Mouse (Mus musculus) testis, adult 2 months (tissue): ENCODE data around the gene Wdr90. TPM values are rescaled to one million over a fixed set of nuclear protein-coding genes. Genes with fewer than 3 reads are reported as not detected.

ENCODE experiments used
- H3K27ac ChIP-seq: fragments of 200-500 bp; 2 replicates; pipeline ENCODE4 v1.5.1; 2012; ENCODE audit warnings: low read depth, low read length; ENCODE audit not compliant: control insufficient read depth, insufficient read depth
- H3K27me3 ChIP-seq: fragments of 200-500 bp; 2 replicates; pipeline ENCODE4 v1.6.1; 2012; ENCODE audit warnings: mild to moderate bottlenecking, low read length, moderate library complexity; ENCODE audit not compliant: control insufficient read depth, insufficient read depth
- H3K36me3 ChIP-seq: fragments of 200-500 bp; 2 replicates; pipeline ENCODE4 v1.6.1; 2012; ENCODE audit warnings: mild to moderate bottlenecking, low read length; ENCODE audit not compliant: control insufficient read depth, insufficient read depth
- H3K4me1 ChIP-seq: fragments of 200-500 bp; 2 replicates; pipeline ENCODE4 v1.6.1; 2012; ENCODE audit warnings: low read length; ENCODE audit not compliant: control insufficient read depth, insufficient read depth
- H3K4me3 ChIP-seq: fragments of 200-500 bp; 2 replicates; pipeline ENCODE4 v1.5.1; 2012; ENCODE audit warnings: low read depth, mild to moderate bottlenecking, low read length, moderate library complexity, mixed read lengths; ENCODE audit not compliant: control insufficient read depth
- CTCF ChIP-seq: fragments of 200-500 bp; IDR thresholded peaks from 2 replicates; pipeline ENCODE4 v1.5.1; 2012; ENCODE audit warnings: low read depth, mild to moderate bottlenecking, inconsistent platforms, low read length, moderate library complexity; ENCODE audit not compliant: control insufficient read depth, insufficient read depth, insufficient replicate concordance
- POLR2A ChIP-seq: fragments of 200-500 bp; IDR thresholded peaks from 2 replicates; pipeline ENCODE4 v1.6.1; 2012; ENCODE audit warnings: low read depth, mild to moderate bottlenecking, inconsistent platforms, low read length, moderate library complexity; ENCODE audit not compliant: control insufficient read depth
- polyA plus RNA-seq: library from polyadenylated mRNA; depleted of rRNA; stranded (reverse); fragments of >200 nt; gene quantifications from 2 replicates; pipeline ENCODE4 v1.2.3, GENCODE M21; 2012

The Wdr90 gene
- polyA plus RNA-seq, 1 experiment: 49.9 TPM

DNA sequence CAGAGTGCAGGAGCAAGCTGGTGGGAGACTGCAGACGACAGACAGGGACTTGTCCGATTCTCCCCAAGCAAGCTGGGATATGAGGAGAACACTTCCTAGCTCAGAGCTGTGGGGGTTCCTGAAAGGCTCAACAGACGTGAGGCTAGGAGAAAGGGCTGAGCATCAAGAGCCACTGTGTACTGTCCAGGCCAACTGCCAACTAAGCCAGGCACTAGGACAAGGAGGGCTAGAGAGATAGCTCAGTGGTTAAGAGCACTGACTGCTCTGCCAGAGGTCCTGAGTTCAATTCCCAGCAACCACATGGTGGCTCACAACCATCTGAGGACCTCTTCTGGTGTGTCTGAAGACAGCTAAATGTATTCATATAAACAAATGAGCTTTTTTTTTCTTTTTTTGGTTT, 18.8 kb downstream of the Wdr90 start:
- H3K36me3 ChIP-seq: no peaks in the 10 kb centered on the region
- H3K27me3 ChIP-seq: no peaks in the 10 kb centered on the region
- no peak overlapping the region for H3K27ac ChIP-seq
- no peak for TF ChIP-seq CTCF
- TF ChIP-seq POLR2A: no peak
- peaks cover 8% of the 10 kb centered on the region for H3K4me1 ChIP-seq
- no peak overlapping the region for H3K4me3 ChIP-seq

DNA sequence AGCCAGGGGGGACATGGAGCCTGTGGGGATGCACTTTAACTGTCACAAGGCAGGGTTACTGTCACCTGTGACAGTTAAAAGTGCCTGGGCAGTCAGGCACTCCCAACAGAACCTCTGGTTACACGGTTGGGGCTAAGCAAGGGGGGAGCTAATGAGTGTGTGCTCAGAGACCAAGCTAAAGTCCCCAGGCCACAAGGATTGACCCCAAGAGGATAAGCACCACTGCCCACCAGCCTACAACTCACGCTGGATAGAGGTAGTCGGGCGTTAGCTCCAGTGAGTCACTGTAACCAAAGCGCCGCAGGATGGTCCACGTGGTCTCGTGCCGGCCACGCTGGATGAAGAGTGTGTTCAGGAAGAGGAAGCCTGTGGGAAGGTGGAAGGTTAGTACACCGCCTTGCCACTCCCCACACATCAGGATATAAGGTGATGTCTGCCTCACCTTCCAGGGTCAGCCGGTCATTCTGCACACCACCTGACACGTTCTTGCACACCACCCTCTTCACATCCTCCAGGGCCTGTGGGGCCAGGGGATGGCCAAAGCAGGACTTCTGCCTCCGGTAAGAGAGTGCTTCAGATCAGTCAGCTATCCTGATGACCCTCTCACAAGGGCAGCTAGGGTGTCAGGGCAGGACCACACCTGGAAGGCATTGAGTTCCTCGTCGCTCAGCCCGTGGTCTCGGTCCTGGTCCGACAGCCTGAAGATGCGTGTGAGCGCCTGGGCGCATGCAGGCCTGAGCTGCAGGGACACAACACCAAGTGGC, 20.0 kb downstream of the Wdr90 start, which contains the start of gene Gm20683:
Gene Gm20683 (minus strand): TSS at position 647 of the 764 bp plus-strand sequence.
- TF ChIP-seq CTCF (no peak), POLR2A (no peak)

DNA sequence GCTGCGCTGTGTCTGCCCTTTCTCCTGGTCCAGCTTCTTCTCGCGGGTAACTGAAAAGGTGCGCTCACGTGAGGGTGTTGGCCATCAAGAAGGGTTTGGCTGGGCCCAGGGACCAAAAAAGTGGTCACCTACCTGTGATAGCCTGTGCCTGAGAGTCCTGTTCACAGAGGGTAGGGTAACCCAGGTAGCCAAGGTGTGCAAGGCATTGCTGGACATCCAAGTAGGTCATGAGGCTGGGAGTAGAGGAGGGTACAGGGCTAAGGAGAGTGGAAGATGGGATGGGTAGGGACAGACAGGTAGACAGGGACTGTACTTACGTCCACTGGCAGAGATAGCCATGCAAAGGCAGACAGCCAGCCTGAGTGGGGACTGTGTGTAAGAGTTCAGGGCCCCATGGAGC, 20.8 kb downstream of the Wdr90 start:
- no peaks in the 10 kb centered on the region for H3K36me3 ChIP-seq
- no peak overlapping the region for H3K27ac ChIP-seq
- H3K4me3 ChIP-seq: no peak overlapping the region
- no peak for TF ChIP-seq CTCF
- TF ChIP-seq POLR2A: no peak
- H3K27me3 ChIP-seq: no peaks in the 10 kb centered on the region
- peaks cover 22% of the 10 kb centered on the region for H3K4me1 ChIP-seq

More for the DNA sequence above, 20.0 kb downstream of the Wdr90 start, which contains the start of gene Gm20683:
- Histone ChIP-seq H3K4me1 (peaks cover 18% of the 10 kb centered on the region), H3K27me3 (no peaks in the 10 kb centered on the region), H3K4me3 (no peak within 1 kb of the TSS), H3K27ac (no peak within 1 kb of the TSS), H3K36me3 (no peaks in the 10 kb centered on the region)

- Histone ChIP-seq H3K27me3 (no peaks in the 10 kb centered on the region), H3K4me3 (no peak overlapping the region), H3K4me1 (peaks cover 19% of the 10 kb centered on the region), H3K27ac (no peak overlapping the region), H3K36me3 (no peaks in the 10 kb centered on the region)
- TF ChIP-seq POLR2A: no peak
- TF ChIP-seq CTCF: no peak
Measured at GRCm38 (mm10) chr17:25839455-25840235, 21.7 kb downstream of the Wdr90 start.

GRCm38 (mm10) chr17:25838904-25839303, 22.4 kb downstream of the Wdr90 start:
- Histone ChIP-seq H3K27ac (no peak overlapping the region), H3K36me3 (no peaks in the 10 kb centered on the region), H3K27me3 (no peaks in the 10 kb centered on the region), H3K4me1 (peaks cover 26% of the 10 kb centered on the region), H3K4me3 (no peak overlapping the region)
- TF ChIP-seq CTCF: no peak

- no peak overlapping the region for H3K4me3 ChIP-seq
- TF ChIP-seq CTCF (no peak), POLR2A (no peak)
- peak overlapping the region; percentile 23 for H3K27ac ChIP-seq
- H3K36me3 ChIP-seq: no peaks in the 10 kb centered on the region
- no peaks in the 10 kb centered on the region for H3K27me3 ChIP-seq
- H3K4me1 ChIP-seq: peaks cover 31% of the 10 kb centered on the region
Measured at GRCm38 (mm10) chr17:25837533-25837932, 23.8 kb downstream of the Wdr90 start.

DNA sequence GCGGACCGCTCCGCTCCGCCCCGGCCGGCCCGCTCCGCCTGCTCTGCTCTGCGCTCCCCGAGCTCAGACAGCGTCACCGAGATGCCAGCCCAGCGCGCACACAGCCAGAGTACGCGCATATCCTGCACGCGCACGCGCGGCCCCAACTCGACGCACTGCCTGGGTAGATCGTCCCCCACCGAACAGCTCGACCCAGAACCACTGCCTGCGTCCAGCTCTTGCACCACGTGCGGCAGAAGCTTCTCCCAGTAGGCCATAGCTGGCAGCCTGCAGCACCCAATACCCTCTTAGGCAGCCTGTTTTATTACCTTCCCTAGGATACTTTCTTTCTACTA, 24.3 kb downstream of the Wdr90 start, which contains the start of gene Rhbdl1:
Gene Rhbdl1 (minus strand): TSS at position 220 of the 335 bp plus-strand sequence.
- Histone ChIP-seq H3K36me3 (no peaks in the 10 kb centered on the region), H3K4me3 (peak within 1 kb of the TSS; percentile 30), H3K27me3 (no peaks in the 10 kb centered on the region), H3K27ac (peak within 1 kb of the TSS; percentile 23), H3K4me1 (peaks cover 33% of the 10 kb centered on the region)
- TF ChIP-seq POLR2A (no peak), CTCF (no peak)
